In the genomic region with DNA sequence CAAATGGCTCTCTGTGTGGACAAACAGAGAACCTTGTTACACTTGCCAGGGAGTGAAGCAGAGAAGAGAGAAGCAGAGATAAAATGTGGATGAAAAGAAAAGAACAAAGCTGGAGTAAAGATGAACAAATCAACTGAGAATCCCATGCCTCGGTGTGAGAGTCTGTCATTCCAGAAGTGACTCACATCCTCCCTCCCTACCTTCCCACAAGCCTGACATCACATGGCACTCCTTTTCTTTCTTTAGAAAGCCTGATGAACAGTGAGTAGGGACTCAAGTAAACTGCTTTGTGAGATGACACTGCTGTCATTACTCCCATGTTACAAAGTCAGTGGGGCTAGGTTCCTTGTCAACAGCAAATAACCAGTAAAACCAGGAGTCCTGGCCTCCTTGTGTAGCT, we compare ENCODE assay signal across 23 mouse cellular contexts.
DNase-seq lines count a peak whose midpoint lies in the region; ATAC-seq and TF ChIP-seq lines count a peak whose summit lies in the region.
"Had no signal": no experiment of that assay in that cellular context is flagged by ENCODE, and none has a peak within 500 bp of the region (broad histone marks: within the 10 kb centered on the region; RNA-seq: fewer than 3 reads in every experiment).

No protein-coding gene starts in this region.

- ATAC-seq in frontal cortex, adult (ENCODE audit: low TSS enrichment) = peak; percentile 77
- ATAC-seq: forebrain, embryonic 13.5 days; forebrain, postnatal 0 days; intestine, embryonic 15.5 days had no signal

- TF ChIP-seq POLR2A in embryonic fibroblast, embryonic 13.5 days (IDR thresholded peaks at IDR 0.05; ENCODE audit: low read depth, low read length) = no peak

- TF ChIP-seq CTCF in embryonic fibroblast, embryonic 13.5 days (IDR thresholded peaks at IDR 0.05; ENCODE audit: borderline replicate concordance, insufficient read depth, low read length) = no peak

- no peak overlapping the region for H3K4me3 ChIP-seq in embryonic fibroblast, embryonic 13.5 days (ENCODE audit: insufficient read depth, low read length)
- H3K4me3 ChIP-seq: embryonic facial prominence, embryonic 15.5 days; forebrain, embryonic 13.5 days; heart, adult 2 months; heart, embryonic 15.5 days; intestine, embryonic 15.5 days had no signal

- H3K27ac ChIP-seq in embryonic fibroblast, embryonic 13.5 days (ENCODE audit: insufficient read depth, low read length) = peak overlapping the region; percentile 54
- H3K27ac ChIP-seq: embryonic facial prominence, embryonic 15.5 days; forebrain, embryonic 13.5 days; heart, adult 2 months; heart, embryonic 15.5 days; hindbrain, embryonic 14.5 days; intestine, embryonic 15.5 days had no signal

- H3K4me1 ChIP-seq in embryonic fibroblast, embryonic 13.5 days (ENCODE audit: control insufficient read depth, insufficient read depth, low read length) = peaks cover 7% of the 10 kb centered on the region
- H3K4me1 ChIP-seq: embryonic facial prominence, embryonic 15.5 days; forebrain, embryonic 13.5 days; heart, embryonic 15.5 days; intestine, embryonic 15.5 days had no signal

- DNase-seq in frontal cortex, postnatal 25 days (ENCODE audit: low spot score in 2 of 2) = no peak
- DNase-seq in 3134 (ENCODE audit: extremely low read depth, insufficient read length, low spot score) = peak; percentile 7
- peak; percentile 80 for DNase-seq in Muller cell, postnatal 12 days (ENCODE audit: inconsistent ontology term)
- no peak for DNase-seq in lung, postnatal 10 days
- DNase-seq in spleen, postnatal 36 days (ENCODE audit: low spot score in 2 of 2) = no peak
- DNase-seq in spleen, postnatal 10 days (ENCODE audit: low spot score in 2 of 2) = no peak
- DNase-seq: adrenal gland, adult 2 months; adrenal gland, postnatal 36 days; cerebellum, adult 11 months; cerebellum, adult 8-10 months; cerebellum, postnatal 14 days; embryo, embryonic 11 days; forebrain, postnatal 0 days; gastrocnemius, postnatal 14 days; heart, adult 2 months; heart, postnatal 14 days had no signal

Comparison
In these comparisons a context has a peak if more than half of its experiments do, and no peak if none do; other contexts are left out.
1. DNase-seq: peak in 3134 (single experiment) and Muller cell, postnatal 12 days (single experiment); none in frontal cortex, postnatal 25 days (0 of 2), lung, postnatal 10 days (single experiment), spleen, postnatal 36 days (0 of 2) and spleen, postnatal 10 days (0 of 2).